Mouse (Mus musculus) heart, adult 2 months (tissue): ENCODE measurements around the gene Atf7ip. TPM values are rescaled to one million over a fixed set of nuclear protein-coding genes. Genes with fewer than 3 reads are reported as not detected.

Experiments used
- DNase-seq, 2 experiments: peaks; one replicate each; pipeline ENCODE4 v3.0.0; 2021
- H3K27ac ChIP-seq: fragments of 200-600 bp; 2 replicates; pipeline ENCODE4 v1.8.1; 2022
- H3K27me3 ChIP-seq: fragments of 200-500 bp; 2 replicates; pipeline ENCODE4 v1.6.1; 2012; ENCODE audit warnings: mild to moderate bottlenecking, low read length, inconsistent platforms, mixed read lengths; ENCODE audit not compliant: control insufficient read depth, insufficient read depth
- H3K36me3 ChIP-seq: fragments of 200-500 bp; 2 replicates; pipeline ENCODE4 v1.6.1; 2012; ENCODE audit warnings: low read length, inconsistent platforms; ENCODE audit not compliant: control insufficient read depth, insufficient read depth
- H3K4me1 ChIP-seq: fragments of 200-500 bp; 2 replicates; pipeline ENCODE4 v1.6.1; 2011; ENCODE audit warnings: low read length; ENCODE audit not compliant: control insufficient read depth, insufficient read depth
- H3K4me3 ChIP-seq: fragments of 200-600 bp; 2 replicates; pipeline ENCODE4 v1.8.1; 2022
- H3K79me2 ChIP-seq: fragments of 200-500 bp; replicated peaks from 2 replicates; pipeline ENCODE4 v1.6.1; 2012; ENCODE audit warnings: mild to moderate bottlenecking, inconsistent platforms, low read length, moderate library complexity, mixed read lengths; ENCODE audit not compliant: control insufficient read depth, insufficient read depth
- H3K9ac ChIP-seq: fragments of 200-500 bp; 2 replicates; pipeline ENCODE4 v1.6.1; 2012; ENCODE audit warnings: low read depth, mild to moderate bottlenecking, control low read depth, inconsistent platforms, low read length, mixed read lengths
- CTCF ChIP-seq: fragments of 200-600 bp; IDR thresholded peaks from 2 replicates; pipeline ENCODE4 v1.8.1; 2022; ENCODE audit warnings: antibody characterized with exemption, mild to moderate bottlenecking, moderate library complexity
- EP300 ChIP-seq: fragments of 200-500 bp; IDR thresholded peaks from 2 replicates; pipeline ENCODE4 v1.6.1; 2011; ENCODE audit warnings: low read depth, low read length, control low read depth; ENCODE audit not compliant: insufficient read depth
- POLR2A ChIP-seq: fragments of 200-500 bp; IDR thresholded peaks from 2 replicates; pipeline ENCODE4 v1.6.1; 2011; ENCODE audit warnings: mild to moderate bottlenecking, low read depth, low read length, control low read depth; ENCODE audit not compliant: insufficient read depth
- WGBS: fragments of 180-500 bp; shearing (Covaris S2); methylation state at CpG from one replicate; pipeline ENCODE4 v1.1.7; 2018; 5-methylcytosine and 5-hydroxymethylcytosine counted together
- intact Hi-C: fragments of 180-260 bp; cut with DNase I; formaldehyde crosslinking; loops from one replicate; pipeline ENCODE4 v1.15.1; 2025
- polyA plus RNA-seq: library from polyadenylated mRNA; depleted of rRNA; stranded (reverse); fragments of >200 nt; gene quantifications from 2 replicates; pipeline ENCODE4 v1.2.3, GENCODE M21; 2012
- total RNA-seq, 2 experiments: library from RNA; stranded (reverse); gene quantifications; 2 replicates each; pipeline ENCODE4 v1.2.3; 2021

The Atf7ip gene
- total and polyA plus RNA-seq, 3 experiments = 21.4 to 88.0 (median 73.1) TPM

- TF ChIP-seq EP300 = no peak
- no peak for TF ChIP-seq CTCF
- no peak for TF ChIP-seq POLR2A
- Histone ChIP-seq H3K9ac (no peak overlapping the region), H3K4me1 (peaks cover 3% of the 10 kb centered on the region), H3K27me3 (no peaks in the 10 kb centered on the region), H3K79me2 (no peaks in the 10 kb centered on the region), H3K4me3 (no peak overlapping the region), H3K36me3 (no peaks in the 10 kb centered on the region; the same call in 1 of the 2 replicates), H3K27ac (no peak overlapping the region)
- 79% methylated on average over 6 of the region's 6 CpGs for WGBS
- peak in 1 of 2 experiments; percentile 7 for DNase-seq
- intact Hi-C loops = no loop called here
These were observed 30.7 kb upstream of the Atf7ip start for GRCm38 (mm10) chr6:136475171-136475860.

GRCm38 (mm10) chr6:136477878-136478277, 28.1 kb upstream of the Atf7ip start:
- Histone ChIP-seq H3K4me1 (no peaks in the 10 kb centered on the region), H3K9ac (no peak overlapping the region), H3K36me3 (no peaks in the 10 kb centered on the region), H3K27me3 (no peaks in the 10 kb centered on the region), H3K79me2 (no peaks in the 10 kb centered on the region), H3K27ac (no peak overlapping the region), H3K4me3 (no peak overlapping the region)
- WGBS = 62% methylated on average over 1 of the region's 1 CpGs
- TF ChIP-seq EP300 = no peak
- TF ChIP-seq POLR2A = no peak
- TF ChIP-seq CTCF = no peak
- intact Hi-C loops = no loop called here
- DNase-seq = no peak

GRCm38 (mm10) chr6:136483531-136483930, 22.4 kb upstream of the Atf7ip start:
- TF ChIP-seq POLR2A = no peak
- no peak for TF ChIP-seq EP300
- TF ChIP-seq CTCF = no peak
- Histone ChIP-seq H3K27ac (no peak overlapping the region), H3K27me3 (no peaks in the 10 kb centered on the region), H3K4me3 (no peak overlapping the region), H3K79me2 (no peaks in the 10 kb centered on the region), H3K4me1 (no peaks in the 10 kb centered on the region), H3K9ac (no peak overlapping the region), H3K36me3 (no peaks in the 10 kb centered on the region)
- DNase-seq = no peak
- 94% methylated on average over 2 of the region's 2 CpGs for WGBS
- intact Hi-C loops = no loop called here

- no peaks in the 10 kb centered on the region for H3K36me3 ChIP-seq
- 91% methylated on average over 3 of the region's 3 CpGs for WGBS
- no peak for TF ChIP-seq EP300
- TF ChIP-seq CTCF = no peak
- TF ChIP-seq POLR2A = no peak
- no peak overlapping the region for H3K27ac ChIP-seq
- intact Hi-C loops = no loop called here
- H3K9ac ChIP-seq = no peak overlapping the region
- no peak overlapping the region for H3K4me3 ChIP-seq
- DNase-seq = no peak
- H3K4me1 ChIP-seq = no peaks in the 10 kb centered on the region
- no peaks in the 10 kb centered on the region for H3K27me3 ChIP-seq
- no peaks in the 10 kb centered on the region for H3K79me2 ChIP-seq
These were observed 21.9 kb upstream of the Atf7ip start for GRCm38 (mm10) chr6:136484093-136484492.

- H3K27me3 ChIP-seq = no peaks in the 10 kb centered on the region
- H3K4me1 ChIP-seq = peaks cover 4% of the 10 kb centered on the region
- H3K36me3 ChIP-seq = no peaks in the 10 kb centered on the region
- no peaks in the 10 kb centered on the region for H3K79me2 ChIP-seq
- no peak for DNase-seq
- WGBS = 84% methylated on average over 4 of the region's 4 CpGs
- no peak overlapping the region for H3K9ac ChIP-seq
- H3K4me3 ChIP-seq = no peak overlapping the region
- intact Hi-C loops = no loop called here
- no peak for TF ChIP-seq POLR2A
- no peak for TF ChIP-seq EP300
- TF ChIP-seq CTCF = no peak
- no peak overlapping the region for H3K27ac ChIP-seq
These were observed 19.8 kb upstream of the Atf7ip start for GRCm38 (mm10) chr6:136486166-136486565.

GRCm38 (mm10) chr6:136486801-136487553, 19.0 kb upstream of the Atf7ip start:
- H3K9ac ChIP-seq = no peak overlapping the region; the same call in 1 of the 2 replicates
- no peak for DNase-seq
- peaks cover 4% of the 10 kb centered on the region for H3K4me1 ChIP-seq
- no peaks in the 10 kb centered on the region for H3K36me3 ChIP-seq
- H3K27ac ChIP-seq = no peak overlapping the region
- no peak overlapping the region for H3K4me3 ChIP-seq
- H3K27me3 ChIP-seq = no peaks in the 10 kb centered on the region
- TF ChIP-seq POLR2A (no peak), CTCF (no peak), EP300 (no peak)
- intact Hi-C loops = no loop called here
- 50% methylated on average over 36 of the region's 36 CpGs for WGBS
- no peaks in the 10 kb centered on the region for H3K79me2 ChIP-seq
